Mouse (Mus musculus): Measurements from ENCODE around the gene Bloc1s1. TPM values are rescaled to one million over a fixed set of nuclear protein-coding genes. Genes with fewer than 3 reads are reported as not detected.

The Bloc1s1 gene
- total RNA-seq, 2 experiments from 2014 or later = 85.2 to 95.4 TPM

DNA sequence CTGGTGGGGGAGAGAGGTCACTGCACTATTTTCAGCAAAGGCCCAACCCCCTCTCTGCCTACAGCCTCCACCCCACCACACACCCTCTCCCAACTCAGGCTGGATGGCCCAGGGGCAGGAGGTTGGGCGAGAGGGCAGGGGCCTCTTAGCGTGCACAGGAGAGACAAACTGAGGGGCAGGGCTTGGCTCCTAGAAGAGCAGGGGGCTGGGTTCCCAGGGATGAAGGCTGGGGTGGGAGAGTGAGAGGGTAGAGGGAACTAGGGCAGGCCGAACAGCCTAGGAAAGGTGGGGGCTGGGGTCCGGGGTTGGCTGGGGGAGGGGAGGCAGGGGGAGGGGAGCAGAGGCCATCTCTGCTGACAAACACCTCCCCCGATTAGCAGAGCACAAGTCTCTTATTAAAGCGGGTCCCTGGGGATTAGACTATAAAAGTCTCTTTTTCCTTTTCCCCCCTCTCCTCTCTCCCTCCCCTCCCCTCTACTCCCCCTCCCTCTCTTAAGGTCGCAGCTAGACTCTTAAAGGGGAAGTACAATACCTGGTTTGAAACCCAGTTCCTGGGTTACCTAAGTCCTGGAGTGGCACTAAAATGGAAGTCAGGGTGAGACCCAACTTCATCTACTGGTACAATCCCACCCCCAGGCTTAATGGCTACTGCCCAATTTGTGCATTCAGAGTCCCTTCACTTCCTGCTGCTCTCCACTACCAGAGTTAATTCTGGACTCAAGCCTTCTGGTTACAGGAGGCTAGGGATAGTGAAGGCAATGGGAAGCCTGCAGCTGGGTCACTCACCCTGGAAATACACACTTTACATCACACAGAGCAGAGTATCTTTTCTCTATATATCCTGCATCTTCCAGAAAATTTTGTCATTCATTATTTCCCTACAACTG lies 34.7 kb downstream of the Bloc1s1 start:
- intact Hi-C loops (cut with DNase I) = no loop called here
- no peak for DNase-seq (ENCODE audit: low spot score in 2 of 2)

DNA sequence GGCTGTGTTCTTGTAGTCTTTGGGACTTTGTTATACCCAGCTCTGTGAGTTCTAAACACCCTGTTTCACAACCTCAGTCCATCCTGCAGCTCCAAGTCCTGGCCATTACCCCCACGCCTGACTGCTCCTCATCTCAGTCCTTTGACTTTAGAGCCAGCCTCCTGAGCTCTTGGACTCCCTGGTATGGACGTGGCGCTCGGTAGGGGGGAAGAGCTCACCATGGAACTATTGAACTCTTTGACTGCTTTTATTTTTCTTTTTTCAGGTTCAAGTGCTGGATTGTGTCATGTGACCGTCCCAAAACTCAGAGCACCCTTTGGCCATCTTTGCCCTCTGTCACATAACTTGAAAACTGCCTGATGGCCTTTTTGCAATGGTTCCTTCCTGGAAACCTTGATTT lies 41.8 kb downstream of the Bloc1s1 start:
- intact Hi-C loops (cut with DNase I) = no loop called here
- DNase-seq (ENCODE audit: low spot score in 2 of 2) = no peak

DNA sequence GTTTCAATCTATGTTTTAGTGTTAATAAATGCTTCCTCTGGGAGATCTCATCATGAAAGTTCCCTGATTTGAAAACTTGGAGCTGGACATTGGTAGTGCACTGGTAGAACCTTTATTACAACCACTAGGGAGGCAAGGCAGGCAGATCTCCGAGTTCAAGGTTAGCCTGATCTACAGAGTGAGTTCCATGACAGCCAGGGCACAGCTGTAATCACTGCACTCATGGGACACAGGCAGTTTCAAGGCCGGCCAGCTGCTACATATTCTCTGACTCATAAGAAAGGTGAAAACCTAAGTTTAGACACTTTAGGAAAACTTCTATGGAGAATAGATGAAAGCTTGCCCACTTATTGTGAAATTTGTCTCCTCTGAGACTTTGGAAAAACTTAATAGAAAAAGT lies 45.0 kb downstream of the Bloc1s1 start:
- no peak for DNase-seq (ENCODE audit: low spot score in 2 of 2)
- intact Hi-C loops (cut with DNase I) = no loop called here

DNA sequence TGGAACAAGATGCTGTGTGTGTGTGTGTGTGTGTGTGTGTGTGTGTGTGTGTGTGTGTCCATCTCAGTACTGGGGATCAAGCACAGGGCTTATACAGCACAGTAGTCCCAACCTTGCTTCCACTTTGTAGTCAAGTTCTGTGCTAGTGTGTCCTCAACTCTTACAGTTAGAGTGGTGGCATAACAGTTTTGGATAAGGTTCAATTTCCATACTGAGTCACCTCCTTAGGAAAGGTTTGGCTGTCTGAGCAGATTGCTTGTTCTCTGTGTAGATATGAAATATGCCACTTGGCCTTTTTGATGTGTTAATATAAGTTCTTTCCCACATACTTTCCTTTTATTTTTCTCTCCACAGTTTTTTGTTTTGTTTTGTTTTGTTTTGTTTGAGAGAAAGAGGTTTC lies 45.5 kb downstream of the Bloc1s1 start:
- intact Hi-C loops (cut with DNase I) = no loop called here
- no peak for DNase-seq (ENCODE audit: low spot score in 2 of 2)

DNA sequence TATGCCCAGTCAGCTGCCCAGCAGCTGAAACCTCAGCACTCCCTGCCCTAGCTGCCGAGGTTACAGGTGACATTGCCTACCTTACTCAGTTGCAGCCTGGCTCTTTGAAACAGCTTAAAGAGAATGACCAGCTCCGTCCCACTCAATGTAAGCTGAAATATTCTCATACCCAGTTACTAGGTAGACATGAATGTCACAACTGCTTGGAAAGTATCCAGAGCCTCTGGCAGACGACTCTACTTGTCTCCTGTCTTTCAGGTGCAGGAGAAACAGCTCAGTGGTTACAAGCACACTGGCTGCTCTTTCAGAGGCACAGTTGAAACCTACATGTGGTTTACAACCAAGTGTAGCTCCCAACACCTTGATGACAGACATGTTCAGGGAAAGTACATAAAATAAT lies 53.5 kb downstream of the Bloc1s1 start:
- intact Hi-C loops (cut with DNase I) = no loop called here
- DNase-seq (ENCODE audit: low spot score in 2 of 2) = no peak

Other genes starting within 250 kb of the Bloc1s1 start
- 10 to 100 TPM; 12.0 to 12.6 TPM for gene Suox, start 250.0 kb downstream of the Bloc1s1 start, total RNA-seq (2021)
- 100 to 1,000 TPM; 129 to 134 TPM for gene Rab5b, start 227.8 kb downstream of the Bloc1s1 start, total RNA-seq (2021)
- under 1 TPM; 0.48 to 0.79 TPM for gene Pmel, start 219.8 kb downstream of the Bloc1s1 start, total RNA-seq (2021)
- 1 to 10 TPM; 2.1 to 2.6 TPM for gene Cdk2, start 219.0 kb downstream of the Bloc1s1 start, total RNA-seq (2021)
- 1 to 10 TPM; 5.6 to 7.8 TPM for gene Dgka, start 179.2 kb downstream of the Bloc1s1 start, total RNA-seq (2021)
- 10 to 100 TPM; 27.7 to 31.8 TPM for gene Pym1, start 176.1 kb downstream of the Bloc1s1 start, total RNA-seq (2021)
- under 1 TPM; 0.50 to 0.76 TPM for gene Mmp19, start 133.1 kb downstream of the Bloc1s1 start, total RNA-seq (2021)
- 10 to 100 TPM; 65.0 to 66.9 TPM for gene Dnajc14, start 120.0 kb downstream of the Bloc1s1 start, total RNA-seq (2021)
- 1 to 10 TPM; 8.4 to 8.5 TPM for gene Tmem198b, start 119.7 kb downstream of the Bloc1s1 start, total RNA-seq (2021)
- gene Sarnp, start 106.7 kb downstream of the Bloc1s1 start, total RNA-seq (2021) = 10 to 100 TPM; 32.9 to 40.9 TPM
- 1 to 10 TPM; 7.1 to 7.7 TPM for gene Ormdl2, start 102.4 kb downstream of the Bloc1s1 start, total RNA-seq (2021)
- 10 to 100 TPM; 12.6 to 14.7 TPM for gene Gdf11, start 32.3 kb downstream of the Bloc1s1 start, total RNA-seq (2021)
- 10 to 100 TPM; 59.5 to 64.6 TPM for gene Cd63, start 23.0 kb downstream of the Bloc1s1 start, total RNA-seq (2021)
- gene Rdh5, start 1.1 kb downstream of the Bloc1s1 start, total RNA-seq (2021) = 1 to 10 TPM; 6.7 to 7.0 TPM
- gene Itga7, start 9.8 kb upstream of the Bloc1s1 start, total RNA-seq (2021) = 10 to 100 TPM; 13.0 to 16.5 TPM
- gene Mettl7b, start 37.0 kb upstream of the Bloc1s1 start, total RNA-seq (2021) = not detected
- not detected for gene Olfr9, start 65.4 kb upstream of the Bloc1s1 start, total RNA-seq (2021)
- not detected for gene Olfr763, start 86.8 kb upstream of the Bloc1s1 start, total RNA-seq (2021)
- not detected for gene Olfr764-ps1, start 115.9 kb upstream of the Bloc1s1 start, total RNA-seq (2021)
- not detected for gene Olfr765, start 126.0 kb upstream of the Bloc1s1 start, total RNA-seq (2021)
- gene Olfr766-ps1, start 144.9 kb upstream of the Bloc1s1 start, total RNA-seq (2021) = not detected
- not detected for gene Olfr767, start 158.9 kb upstream of the Bloc1s1 start, total RNA-seq (2021)
- gene Olfr768, start 175.3 kb upstream of the Bloc1s1 start, total RNA-seq (2021) = not detected
- not detected for gene Olfr769, start 193.8 kb upstream of the Bloc1s1 start, total RNA-seq (2021)
- gene Olfr770, start 215.0 kb upstream of the Bloc1s1 start, total RNA-seq (2021) = not detected
- not detected for gene Olfr771, start 240.7 kb upstream of the Bloc1s1 start, total RNA-seq (2021)